Comparison of ENCODE assay signal across 8 mouse cellular contexts in the genomic region with DNA sequence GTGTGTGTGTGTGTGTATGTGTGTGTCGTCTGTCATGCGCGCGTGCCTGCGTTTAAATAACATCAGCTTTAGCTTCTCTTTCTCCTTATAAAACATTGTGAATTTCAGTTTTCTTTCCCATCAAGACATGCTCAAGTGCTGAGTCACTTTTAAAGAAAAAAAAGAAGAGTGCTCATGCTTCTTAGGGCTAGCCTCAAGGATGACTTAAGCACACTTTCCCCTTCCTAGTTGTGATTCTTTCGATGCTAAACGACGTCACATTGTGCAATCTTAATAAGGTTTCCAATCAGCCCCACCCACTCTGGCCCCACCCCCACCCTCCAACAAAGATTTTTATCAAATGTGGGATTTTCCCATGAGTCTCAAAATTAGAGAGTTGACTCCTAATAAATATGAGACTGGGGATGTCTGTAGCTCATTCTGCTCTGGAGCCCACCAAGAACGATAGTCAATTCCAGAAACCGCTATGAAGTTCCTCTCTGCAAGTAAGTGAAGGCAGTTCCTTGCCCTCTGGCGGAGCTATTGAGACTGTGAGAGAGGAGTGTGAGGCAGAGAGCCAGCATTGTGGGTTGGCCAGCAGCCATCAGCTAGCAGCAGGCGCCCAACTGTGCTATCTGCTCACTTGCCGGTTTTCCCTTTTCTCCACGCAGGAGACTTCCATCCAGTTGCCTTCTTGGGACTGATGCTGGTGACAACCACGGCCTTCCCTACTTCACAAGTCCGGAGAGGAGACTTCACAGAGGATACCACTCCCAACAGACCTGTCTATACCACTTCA. TPM values are rescaled to one million over a fixed set of nuclear protein-coding genes. Genes with fewer than 3 reads are reported as not detected.
DNase-seq lines count a peak whose midpoint lies in the region; ATAC-seq and TF ChIP-seq lines count a peak whose summit lies in the region.

A gene (plus strand): TSS at position 389 of the 778 bp plus-strand sequence.

- no peak within 1 kb of the TSS for H3K27ac ChIP-seq in kidney, postnatal 0 days
- H3K27ac ChIP-seq in liver, embryonic 16.5 days (ENCODE audit: low read length): no peak within 1 kb of the TSS

- no peaks in the 10 kb centered on the region for H3K27me3 ChIP-seq in kidney, postnatal 0 days (ENCODE audit: insufficient read depth, low read length)
- no peaks in the 10 kb centered on the region for H3K27me3 ChIP-seq in liver, embryonic 16.5 days (ENCODE audit: control insufficient read depth, insufficient read depth, low read depth, low read length)

- no peak for ATAC-seq in kidney, postnatal 0 days (replicated peaks; ENCODE audit: low FRiP score, low read depth)
- ATAC-seq in liver, embryonic 16.5 days (ENCODE audit: low read depth): peak; percentile 21; the same call in 1 of the 2 replicates

- 56% methylated on average over 16 of the region's 16 CpGs for WGBS in kidney, postnatal 0 days
- 40% methylated on average over 16 of the region's 16 CpGs for WGBS in liver, embryonic 16.5 days (ENCODE audit: insufficient replicate concordance)

- no peaks in the 10 kb centered on the region for H3K36me3 ChIP-seq in kidney, postnatal 0 days (ENCODE audit: insufficient read depth, low read length)
- H3K36me3 ChIP-seq in liver, embryonic 16.5 days (ENCODE audit: control insufficient read depth, insufficient read depth): no peaks in the 10 kb centered on the region

- H3K9me3 ChIP-seq in kidney, postnatal 0 days (replicated peaks; ENCODE audit: low read length): no peaks in the 10 kb centered on the region
- H3K9me3 ChIP-seq in liver, embryonic 16.5 days (replicated peaks; ENCODE audit: control insufficient read depth, low read length): no peaks in the 10 kb centered on the region

- no peak within 1 kb of the TSS for H3K9ac ChIP-seq in kidney, postnatal 0 days (ENCODE audit: low read depth, low read length)
- H3K9ac ChIP-seq in liver, embryonic 16.5 days (ENCODE audit: low read depth, low read length): no peak within 1 kb of the TSS

- H3K4me2 ChIP-seq in kidney, postnatal 0 days (ENCODE audit: low read length): 0 out of 2 replicates have a peak within 1 kb of the TSS, but pooled peaks have one; percentile 15
- H3K4me2 ChIP-seq in liver, embryonic 16.5 days (ENCODE audit: low read depth, low read length): no peak within 1 kb of the TSS

- DNase-seq in 416B (ENCODE audit: low read depth) (peak; percentile 97), WW6 (ENCODE audit: low read depth, low spot score) (peak; percentile 20)
- DNase-seq in cerebellum, postnatal 36 days: peak; percentile 89 to 90
- DNase-seq in heart, adult 18-20 months: peak; percentile 94 to 95
- DNase-seq in kidney, postnatal 0 days (ENCODE audit: low spot score): peak; percentile 87
- DNase-seq in right cerebral cortex, adult 18-20 months: peak; percentile 90
- peak; percentile 89 for DNase-seq in urinary bladder, postnatal 14 days (ENCODE audit: low spot score)

- H3K4me1 ChIP-seq in kidney, postnatal 0 days (replicated peaks; ENCODE audit: insufficient read depth, low read length): no peaks in the 10 kb centered on the region
- no peaks in the 10 kb centered on the region for H3K4me1 ChIP-seq in liver, embryonic 16.5 days (ENCODE audit: control insufficient read depth, low read depth, low read length)

- TF ChIP-seq CTCF in kidney, postnatal 0 days (IDR thresholded peaks at IDR 0.05; ENCODE audit: low read depth): peak; percentile 61

- no peak within 1 kb of the TSS for H3K4me3 ChIP-seq in kidney, postnatal 0 days (replicated peaks; ENCODE audit: low read depth, low read length)
- H3K4me3 ChIP-seq in liver, embryonic 16.5 days (ENCODE audit: low read depth, low read length): no peak within 1 kb of the TSS

RNA-seq across cellular contexts. Expression of the gene that starts here (rescaled TPM):
- total RNA-seq in heart, adult 18-20 months (2021): not detected
- 0.24 TPM in 1 of 2 replicates, not detected in the other for polyA plus RNA-seq in kidney, postnatal 0 days (2015; fragmentation: Nextera tagmentation; extraction: Ambion mirVana)
- polyA plus RNA-seq in liver, embryonic 16.5 days (2015; fragmentation: Nextera tagmentation; extraction: Ambion mirVana): 0.37 and 0.41 TPM in 2 replicates

Comparison
In these comparisons a context has a peak if more than half of its experiments do, and no peak if none do; other contexts are left out.
1. Peak in DNase-seq in heart, adult 18-20 months; RNA of the gene not detected or under 1 TPM.
2. Peak in DNase-seq and H3K4me2 ChIP-seq in kidney, postnatal 0 days; RNA of the gene not detected or under 1 TPM.
3. Peak in ATAC-seq in liver, embryonic 16.5 days; RNA of the gene not detected or under 1 TPM.
4. DNase-seq: peak in every context shown above with its lines; median percentile 97 in 416B; 94 in heart, adult 18-20 months; 90 in right cerebral cortex, adult 18-20 months; 90 in cerebellum, postnatal 36 days; 89 in urinary bladder, postnatal 14 days; 87 in kidney, postnatal 0 days; 20 in WW6.